Mouse (Mus musculus) layer of hippocampus, adult 18-20 months (tissue): ENCODE measurements around the gene Clcn6. TPM values are rescaled to one million over a fixed set of nuclear protein-coding genes. Genes with fewer than 3 reads are reported as not detected.
"Not testable (repeated sequence)": the region's sequence is repeated elsewhere in the genome, so short reads cannot be mapped to it uniquely, and the experiment has no call there.

Source experiments
- DNase-seq, 2 experiments: peaks; one replicate each; pipeline ENCODE4 v3.0.0; 2022; ENCODE audit warnings: low spot score in 2 of 2
- total RNA-seq, 2 experiments: library from RNA; stranded (reverse); gene quantifications; 2 replicates each; pipeline ENCODE4 v1.2.3; 2021

Clcn6 gene
- total RNA-seq, 2 experiments from 2014 or later, result 79.0 to 82.0 TPM

DNA sequence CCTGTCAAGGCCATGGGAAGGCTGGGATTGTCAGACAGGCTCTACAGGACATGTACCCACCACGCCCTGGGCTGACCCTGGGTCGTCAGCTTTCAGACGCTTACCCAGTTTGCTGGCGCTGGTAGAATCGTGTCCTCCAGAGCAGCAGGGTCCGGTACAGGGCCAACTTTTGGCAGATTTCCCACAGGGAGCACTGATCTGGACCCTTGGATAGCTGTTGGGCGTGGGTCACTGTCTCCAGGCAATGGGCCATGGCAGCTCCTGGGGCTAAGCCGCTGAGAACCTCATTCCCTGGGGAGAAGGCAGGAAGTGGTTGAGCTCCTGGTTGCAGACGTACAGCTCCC, 27.8 kb upstream of the Clcn6 start:
- no peak for DNase-seq

DNA sequence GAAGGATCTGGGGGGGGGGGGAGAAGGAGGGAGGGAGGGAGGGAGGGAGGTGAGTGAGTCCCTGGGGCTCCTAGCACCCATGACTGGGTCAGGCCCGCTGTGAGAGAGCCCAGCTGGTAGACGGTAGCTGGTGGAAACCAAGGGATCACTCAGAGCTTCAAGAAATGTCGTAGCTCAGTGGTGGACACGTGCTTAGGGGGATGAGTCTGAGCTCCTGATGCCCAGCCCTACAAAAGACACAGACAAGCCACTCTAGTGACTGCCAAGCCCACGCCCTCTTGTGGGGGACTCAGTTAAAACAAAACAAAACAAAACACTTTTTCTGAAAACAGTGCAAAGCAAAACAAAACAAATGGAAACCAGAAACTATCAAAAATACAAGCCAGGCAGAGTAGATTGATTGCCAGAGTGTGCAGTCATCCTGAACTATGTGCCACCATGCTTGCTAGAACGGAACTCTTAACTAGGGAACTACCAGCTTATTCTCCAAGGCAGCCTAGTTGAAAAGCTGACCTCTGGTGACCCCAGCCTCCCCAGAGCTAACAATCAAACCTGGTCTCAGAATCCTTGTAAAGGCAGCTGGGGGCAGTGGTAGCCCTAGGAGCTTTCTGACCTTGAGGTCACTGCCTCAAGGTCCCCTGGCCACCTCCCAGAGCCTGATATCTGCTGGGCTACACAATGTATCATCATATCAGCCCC, 27.2 kb upstream of the Clcn6 start:
- no peak for DNase-seq

DNA sequence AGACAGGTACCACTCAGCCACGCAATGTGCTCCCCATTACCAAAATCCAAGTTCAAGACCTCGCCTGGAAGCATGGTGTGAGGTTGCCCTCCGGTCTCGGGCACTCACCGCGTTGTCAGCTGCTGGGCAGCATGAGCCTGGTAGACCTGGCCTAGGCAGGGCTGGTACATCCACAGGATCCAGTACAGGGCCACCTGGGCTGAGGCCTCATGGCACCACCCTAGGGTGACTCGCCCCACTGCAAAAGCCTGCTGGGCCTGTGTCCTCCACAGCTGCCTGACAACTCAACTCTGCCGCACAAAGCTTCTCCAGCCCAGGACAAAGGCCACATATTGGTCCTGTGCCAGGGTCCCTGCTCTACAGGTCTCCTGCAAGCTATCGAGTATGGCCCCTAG, 22.5 kb upstream of the Clcn6 start:
- no peak for DNase-seq

DNA sequence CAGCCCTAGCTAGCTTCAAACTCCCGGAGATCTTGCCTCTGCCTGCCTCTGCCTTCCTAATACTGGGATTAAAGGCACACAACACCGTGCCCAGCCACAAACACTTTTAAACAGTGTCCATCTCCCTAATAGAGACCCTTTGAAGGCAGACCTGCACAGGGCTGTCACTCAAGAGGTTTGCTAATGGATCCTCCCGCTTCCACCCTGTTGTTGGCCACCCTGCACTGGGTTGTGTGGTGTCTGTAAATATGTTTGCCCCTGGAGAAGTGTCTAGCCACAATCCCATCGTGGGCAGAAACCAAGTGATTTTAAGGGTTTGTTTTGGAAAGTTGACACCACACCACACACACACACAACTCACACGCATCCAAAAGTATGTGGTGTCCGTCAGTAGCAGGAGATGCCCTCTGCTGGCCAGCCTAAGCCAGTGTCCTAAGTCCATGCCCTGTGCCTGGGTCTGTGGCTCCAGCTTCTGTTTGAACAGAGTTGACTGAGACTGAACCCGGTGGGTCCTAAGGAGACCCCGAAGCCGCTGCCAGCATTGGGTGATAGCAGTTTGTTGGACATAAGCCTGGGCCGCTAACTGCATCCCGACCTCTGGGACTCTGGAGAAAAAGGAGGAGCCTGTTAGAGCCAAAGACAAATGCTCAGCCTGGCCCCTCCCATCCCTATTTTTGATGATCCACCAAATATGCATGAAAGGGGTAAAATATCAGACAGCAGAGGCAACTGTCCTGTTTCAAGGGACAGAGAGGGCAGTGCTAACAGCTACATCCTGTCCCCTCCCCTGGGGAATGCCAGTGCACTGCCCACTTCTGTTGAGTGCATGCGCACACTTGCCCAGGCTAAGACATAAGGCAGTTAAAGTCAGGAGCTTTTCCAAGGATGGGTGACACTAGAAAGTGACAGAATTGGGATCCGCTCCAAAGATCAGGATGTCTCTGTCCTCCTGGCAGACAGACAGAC, 21.8 kb upstream of the Clcn6 start:
- DNase-seq, result no peak

DNA sequence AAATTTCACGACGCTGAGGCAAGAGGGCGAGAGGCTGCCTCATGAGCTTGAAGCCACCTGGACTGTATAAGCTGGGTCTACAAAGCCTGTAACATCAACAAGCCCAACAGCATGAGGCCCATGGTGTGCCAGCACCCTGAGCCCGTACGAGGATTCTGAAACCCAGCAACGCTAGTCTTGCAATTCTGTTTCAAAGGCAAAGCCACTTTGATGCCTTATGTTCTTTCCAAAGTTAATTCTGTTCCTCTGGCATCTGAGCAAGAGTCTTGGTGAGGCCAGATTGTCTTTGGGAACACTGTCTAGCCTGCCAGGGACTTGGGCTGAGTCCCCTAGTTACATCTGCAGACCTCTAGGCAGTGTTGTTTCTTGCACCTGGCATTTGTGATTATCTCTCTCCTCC, 20.4 kb upstream of the Clcn6 start:
- peak; percentile 49 to 75 for DNase-seq

DNA sequence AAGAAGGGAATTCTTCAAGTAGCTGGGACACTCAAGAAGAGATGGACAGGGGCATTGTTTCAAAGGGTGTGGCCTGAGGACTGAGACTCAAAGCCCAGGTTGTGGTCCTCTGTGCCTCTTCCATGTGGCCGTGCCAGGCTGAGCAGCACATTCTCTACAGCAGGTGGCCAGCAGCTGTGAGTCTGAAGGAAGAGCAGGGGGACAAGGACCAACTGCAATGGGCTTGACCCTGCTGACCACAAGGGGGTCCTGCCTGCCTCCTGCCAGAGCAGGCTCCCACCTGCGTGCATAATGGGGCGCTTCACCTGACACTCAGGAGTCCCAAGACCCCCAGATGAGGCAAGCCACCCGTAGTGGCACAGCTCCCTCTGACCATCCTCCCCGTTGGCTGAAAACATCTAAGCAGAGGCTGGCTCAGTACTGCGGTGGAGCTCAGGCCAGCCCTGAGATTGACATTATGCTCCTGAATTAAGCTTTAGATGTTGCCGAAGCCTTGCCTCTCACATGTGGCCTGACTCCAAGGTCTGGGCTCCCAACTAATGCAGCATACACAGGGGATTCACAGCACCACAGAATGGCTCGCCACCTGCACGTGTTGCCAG, 19.7 kb upstream of the Clcn6 start:
- no peak for DNase-seq

DNA sequence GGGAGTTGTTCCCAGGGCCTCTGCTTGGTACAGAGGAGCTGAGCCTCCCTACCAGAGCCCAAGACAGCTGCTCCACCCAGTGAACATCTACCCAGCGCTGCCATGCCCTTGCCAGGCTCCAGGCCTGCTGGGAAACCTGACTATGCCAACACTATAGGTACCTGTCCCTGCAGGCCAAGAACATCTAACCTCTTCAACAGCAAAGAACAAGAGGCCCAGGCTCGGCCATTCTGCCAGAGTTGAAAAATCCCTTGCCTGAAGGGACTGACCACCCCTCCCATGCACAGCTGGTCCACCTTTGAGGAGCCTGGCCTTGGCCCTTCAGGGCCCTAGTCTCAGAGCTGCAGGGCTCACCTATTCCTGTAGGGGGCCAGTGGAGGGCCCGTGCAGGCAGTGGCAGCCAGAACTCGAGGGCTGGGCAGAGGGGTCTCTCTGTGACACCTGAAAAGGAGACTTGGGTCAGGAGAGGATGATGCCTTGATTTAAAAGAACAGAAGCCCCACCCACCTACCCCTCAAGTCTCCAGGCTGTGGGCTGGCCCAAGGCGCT, 19.1 kb upstream of the Clcn6 start:
- no peak for DNase-seq

DNA sequence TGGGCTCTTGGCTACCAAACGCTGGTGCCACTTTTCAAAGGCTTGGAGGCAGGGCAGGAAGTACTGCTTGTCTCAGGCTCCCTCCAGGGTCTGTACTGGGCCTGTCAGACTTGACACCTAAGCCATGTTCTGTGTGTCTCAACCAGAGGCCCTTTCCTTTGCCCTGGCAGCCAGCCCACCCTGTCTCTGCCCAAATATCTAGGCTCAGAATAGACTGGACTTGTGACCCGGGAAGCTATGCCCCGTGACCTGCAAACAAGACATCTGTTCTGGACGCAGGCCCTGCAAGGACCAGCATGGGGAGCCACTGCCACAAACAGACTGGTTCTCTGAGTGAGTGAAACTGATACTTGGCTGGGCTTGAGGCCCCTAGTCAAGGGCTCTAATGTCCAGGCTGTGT, 18.2 kb upstream of the Clcn6 start:
- DNase-seq, result no peak

DNA sequence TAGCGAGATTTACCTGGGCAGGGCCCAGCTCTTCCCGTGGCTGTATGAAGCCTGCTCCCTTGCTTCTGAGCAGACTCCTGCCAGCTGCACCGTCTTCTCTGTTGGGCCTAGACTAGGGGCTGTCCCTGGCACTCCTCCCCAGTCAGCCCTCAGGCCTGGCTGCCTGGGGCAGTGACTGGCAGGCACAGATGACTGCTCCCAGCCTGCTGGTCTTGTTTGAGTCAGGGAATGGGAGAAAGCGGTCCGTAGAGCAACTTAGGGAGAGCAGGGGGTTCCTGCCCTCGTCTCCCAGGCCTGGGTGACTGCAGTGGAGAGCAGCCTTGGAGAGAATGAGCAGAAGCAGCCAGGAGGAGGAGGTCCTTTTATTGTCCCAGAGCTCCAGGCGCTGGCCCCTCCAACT, 17.6 kb upstream of the Clcn6 start:
- DNase-seq, result no peak

DNA sequence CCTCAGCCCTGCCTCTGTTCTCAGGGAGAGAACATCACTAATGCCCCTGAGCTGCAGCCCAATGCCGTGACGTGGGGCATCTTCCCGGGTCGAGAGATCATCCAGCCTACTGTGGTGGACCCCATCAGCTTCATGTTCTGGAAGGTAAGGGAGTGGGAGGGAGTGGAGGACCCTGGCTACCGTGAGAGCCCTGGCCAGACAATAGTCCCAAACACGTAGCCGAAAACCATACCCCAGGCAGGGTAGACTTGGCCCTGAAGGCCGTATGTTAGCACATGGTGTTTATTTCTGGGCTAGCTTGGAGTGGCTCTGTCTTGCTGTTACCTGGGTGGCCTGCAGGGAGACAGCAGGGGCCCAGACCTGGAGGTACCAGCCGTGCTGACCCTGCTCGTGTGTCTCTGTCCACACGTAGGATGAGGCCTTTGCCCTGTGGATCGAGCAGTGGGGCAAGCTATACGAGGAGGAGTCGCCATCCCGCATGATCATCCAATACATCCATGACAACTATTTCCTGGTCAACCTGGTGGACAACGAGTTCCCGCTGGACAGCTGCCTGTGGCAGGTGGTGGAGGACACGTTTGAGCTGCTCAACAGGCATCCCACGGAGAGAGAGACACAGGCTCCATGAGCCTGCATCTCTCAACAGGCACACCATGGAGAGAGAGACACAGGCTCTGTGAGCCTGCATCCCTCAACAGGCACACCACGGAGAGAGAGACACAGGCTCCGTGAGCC, 16.5 kb upstream of the Clcn6 start:
- no peak for DNase-seq

DNA sequence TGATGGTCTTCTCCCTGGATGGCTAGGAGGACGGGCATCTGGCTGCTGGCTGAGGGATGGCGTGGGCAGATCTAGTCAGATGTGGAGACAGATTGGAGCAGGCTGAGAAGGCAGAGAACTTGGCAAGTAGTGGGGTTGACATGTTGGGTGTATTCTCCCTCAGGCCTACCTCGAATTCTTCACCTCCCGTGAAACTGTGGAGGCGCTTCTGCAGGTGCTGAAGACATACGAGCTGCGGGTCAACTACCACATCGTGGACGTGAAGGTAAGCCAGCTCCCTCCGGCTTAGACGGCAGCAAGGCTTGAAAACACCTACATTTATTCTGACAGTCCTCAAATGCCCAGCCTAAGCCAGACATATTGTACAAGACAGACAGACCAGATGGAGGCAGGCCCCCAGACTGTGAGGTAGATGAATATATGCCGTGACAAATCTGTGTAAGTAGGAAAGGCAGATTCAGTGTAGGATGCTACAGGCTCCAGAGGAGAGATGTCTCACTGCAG, 14.8 kb upstream of the Clcn6 start:
- DNase-seq, result peak; percentile 81 to 87

DNA sequence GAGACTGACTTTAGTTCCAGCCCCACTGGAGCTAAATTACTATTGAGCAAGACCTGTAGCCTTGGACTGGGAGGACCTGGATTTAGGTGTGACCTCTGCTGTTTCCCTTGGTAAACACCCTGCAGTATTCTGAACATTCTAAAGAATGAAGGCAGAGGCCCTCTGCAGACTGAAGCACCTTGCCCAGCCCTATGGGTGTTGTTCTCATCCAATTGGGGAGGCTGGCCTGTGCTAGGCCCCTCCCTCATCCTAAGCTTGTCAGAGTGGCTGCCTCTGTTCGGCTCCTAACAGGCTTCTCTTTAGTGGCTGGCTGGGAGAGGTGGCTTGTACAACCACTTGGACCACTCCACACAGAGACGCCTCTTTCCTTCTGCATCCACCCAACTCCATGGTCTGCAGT, 14.4 kb upstream of the Clcn6 start:
- no peak for DNase-seq

DNA sequence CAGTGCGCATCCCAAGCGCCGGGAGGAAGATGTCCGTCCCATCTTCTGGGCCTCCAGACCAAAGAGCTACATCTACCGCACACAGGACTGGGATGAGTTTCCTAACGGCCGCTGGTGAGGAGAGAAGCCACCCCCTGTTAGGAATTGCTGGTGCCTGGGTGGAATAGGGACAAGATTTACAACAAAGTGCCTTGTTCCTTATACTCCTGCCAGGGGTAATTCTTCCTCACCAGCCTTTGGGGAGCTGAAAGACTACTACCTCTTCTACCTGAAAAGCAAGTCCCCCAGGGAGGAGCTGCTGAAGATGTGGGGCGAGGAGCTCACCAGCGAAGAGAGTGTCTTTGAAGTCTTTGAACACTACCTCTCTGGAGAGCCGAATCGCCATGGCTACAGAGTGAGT, 13.3 kb upstream of the Clcn6 start:
- no peak for DNase-seq

DNA sequence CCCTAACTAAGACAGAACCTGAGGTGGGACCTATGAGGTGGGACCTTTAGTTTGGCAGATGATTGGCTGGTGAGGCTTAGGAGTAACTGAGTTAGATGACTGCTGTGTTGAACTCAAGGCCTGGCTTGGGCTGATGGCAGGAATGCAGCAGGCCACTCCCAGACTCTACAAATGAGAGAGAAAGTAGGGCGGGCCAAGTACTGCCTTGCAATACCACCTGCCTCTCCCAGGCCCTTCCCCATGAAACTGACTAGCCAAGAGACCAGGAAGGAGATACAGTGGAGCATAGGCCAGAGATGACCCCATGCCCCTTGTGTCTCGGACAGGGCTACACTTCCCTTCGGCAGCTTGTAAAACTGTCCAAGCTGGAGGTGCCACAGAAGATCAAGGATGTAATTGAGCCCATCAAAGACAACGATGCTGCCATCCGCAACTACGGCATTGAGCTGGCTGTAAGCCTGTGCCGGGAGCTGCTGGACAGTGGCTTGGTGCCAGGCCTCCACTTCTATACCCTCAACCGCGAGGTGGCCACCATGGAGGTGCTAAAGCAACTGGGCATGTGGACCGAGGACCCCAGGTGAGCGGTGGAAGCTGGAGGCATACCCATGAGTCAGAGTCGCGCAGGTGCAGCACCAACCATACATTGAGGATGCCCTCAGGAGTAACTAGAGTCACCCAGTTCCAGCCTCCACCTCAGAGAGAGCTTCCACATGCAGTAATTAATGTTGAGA, 12.6 kb upstream of the Clcn6 start:
- no peak for DNase-seq

DNA sequence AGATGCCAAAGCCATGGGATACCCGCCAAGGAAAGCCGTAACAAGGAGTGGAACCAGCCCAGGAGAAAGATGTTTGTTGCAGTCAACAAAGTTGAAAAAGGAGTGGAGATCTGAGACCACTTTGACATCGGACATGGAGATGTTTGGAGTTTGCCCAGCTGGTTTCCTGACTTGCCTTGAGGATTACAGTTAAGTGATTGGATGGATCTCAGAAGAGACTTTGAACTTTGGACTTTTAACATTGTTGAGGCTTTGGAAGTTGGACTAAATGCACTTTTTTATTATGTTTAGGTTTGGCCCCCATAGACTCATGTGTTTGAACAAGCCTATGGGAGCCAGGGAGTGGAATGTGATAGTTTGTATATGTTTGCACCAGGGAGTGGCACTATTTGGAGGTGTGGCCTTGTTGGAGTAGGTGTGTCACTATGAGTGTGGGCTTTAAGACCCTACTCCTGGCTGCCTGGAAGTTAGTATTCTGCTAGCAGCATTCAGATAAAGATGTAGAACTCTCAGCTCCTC, 11.8 kb upstream of the Clcn6 start:
- DNase-seq, result not testable (repeated sequence)

DNA sequence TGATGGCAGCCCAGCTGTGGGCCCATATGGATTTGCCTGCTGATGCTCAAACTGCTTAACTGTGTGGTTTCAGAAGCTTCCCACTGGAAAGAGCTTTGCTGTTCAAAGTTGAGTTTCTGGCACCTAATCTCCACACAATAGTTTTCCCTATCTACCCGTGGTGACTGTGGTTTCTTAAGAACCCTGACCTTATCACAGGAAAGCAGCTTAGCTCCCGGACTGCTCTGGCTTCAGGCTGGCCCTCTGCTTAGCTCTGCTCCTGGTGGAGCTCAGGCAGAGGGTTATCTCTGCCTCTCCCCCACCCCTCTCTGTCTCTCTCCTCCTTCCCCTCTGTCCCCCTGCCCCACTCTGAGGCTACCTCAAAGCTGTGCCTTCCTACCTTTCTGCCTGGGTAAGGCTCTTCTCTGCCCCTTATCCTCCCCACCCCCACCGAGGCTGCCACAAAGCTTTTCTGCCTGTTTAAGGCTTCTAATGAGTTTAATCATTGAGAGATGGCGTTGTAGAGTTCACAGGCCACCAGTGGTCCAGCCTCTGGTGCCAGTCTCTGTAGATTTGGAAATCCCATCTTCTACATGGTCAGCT, 7.9 kb upstream of the Clcn6 start:
- DNase-seq, result no peak

DNA sequence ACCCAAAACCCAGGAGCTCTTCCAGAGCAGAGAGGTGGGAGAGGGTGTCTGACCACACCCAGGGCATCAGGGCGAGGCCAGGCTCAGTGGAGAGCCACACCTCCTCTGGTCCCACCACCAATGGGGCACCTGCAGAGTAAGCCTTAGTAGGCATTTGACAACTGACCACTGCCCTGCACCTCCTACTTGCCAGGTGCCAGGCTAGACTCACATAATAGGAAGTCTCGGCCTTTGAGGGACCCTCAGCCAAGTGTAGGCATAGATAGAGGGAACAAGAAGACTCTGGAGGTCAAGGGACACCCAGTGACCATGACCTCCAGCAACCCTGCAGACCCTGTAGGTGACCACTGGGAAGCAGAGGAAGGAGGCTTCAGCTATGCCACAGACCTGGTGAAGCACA, 5.5 kb upstream of the Clcn6 start:
- no peak for DNase-seq

DNA sequence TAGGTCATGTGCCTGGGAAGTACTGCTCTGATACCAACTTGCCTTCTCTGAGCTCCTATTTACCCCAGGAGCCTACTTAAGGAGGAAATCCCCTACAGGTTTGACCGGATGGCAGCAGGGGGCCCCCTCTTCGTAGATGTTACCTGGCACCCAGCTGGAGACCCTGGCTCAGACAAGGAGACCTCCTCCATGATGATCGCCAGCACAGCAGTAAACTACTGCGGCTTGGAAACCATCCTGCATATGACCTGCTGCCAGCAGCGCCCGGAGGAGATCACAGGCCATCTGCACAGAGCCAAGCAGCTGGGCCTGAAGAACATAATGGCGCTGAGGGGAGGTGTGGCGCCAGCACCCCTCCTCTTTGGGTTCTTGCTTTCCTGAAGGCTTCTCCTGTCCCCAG, 4.7 kb upstream of the Clcn6 start:
- not testable (repeated sequence) for DNase-seq

DNA sequence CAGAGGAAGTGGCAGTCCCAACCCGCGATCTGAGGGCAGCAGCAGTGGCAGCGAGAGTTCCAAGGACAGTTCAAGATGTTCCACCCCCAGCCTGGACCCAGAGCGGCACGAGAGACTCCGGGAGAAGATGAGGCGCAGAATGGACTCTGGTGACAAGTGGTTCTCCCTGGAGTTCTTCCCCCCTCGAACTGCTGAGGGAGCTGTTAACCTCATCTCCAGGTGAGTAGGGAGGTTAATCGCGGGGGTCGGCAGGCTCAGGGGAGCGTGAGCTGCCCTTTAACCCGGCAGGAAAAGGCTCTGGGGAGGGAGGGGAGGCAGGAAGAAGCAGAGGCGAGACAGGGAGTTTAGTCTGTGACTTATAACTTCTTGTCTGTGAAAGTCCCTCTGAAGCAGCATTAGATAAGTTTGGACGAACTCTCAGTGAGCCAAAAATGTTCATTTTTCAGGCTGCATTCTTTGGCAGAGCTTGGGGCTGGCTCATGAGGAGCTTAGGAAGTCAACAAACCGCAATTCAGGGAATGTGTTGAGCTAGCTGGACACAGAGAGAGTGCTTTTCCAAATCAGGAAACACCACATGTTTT, 3.1 kb upstream of the Clcn6 start:
- DNase-seq, result no peak
